Mouse (Mus musculus) limb, embryonic 14.5 days (tissue): ENCODE data around the gene Traf1. TPM values are rescaled to one million over a fixed set of nuclear protein-coding genes. Genes with fewer than 3 reads are reported as not detected.
A peak's percentile ranks its signal among the peaks of the same experiment; 100 is the strongest.

Experiments
- ATAC-seq: fragments of 200-750 bp; cut with Nextera tagmentation; 2 replicates; pipeline ENCODE4 v1.8.0; 2017; ENCODE audit warnings: low read depth, moderate number of reproducible peaks, moderate TSS enrichment; ENCODE audit not compliant: low FRiP score
- DNase-seq: peaks from one replicate; pipeline ENCODE4 v3.0.0-alpha.2; 2015; ENCODE audit warnings: low spot score
- H3K27ac ChIP-seq: fragments of 300-500 bp; sonication (generic); replicated peaks from 2 replicates; pipeline ENCODE4 v1.5.1; 2014; ENCODE audit warnings: low read depth, mild to moderate bottlenecking, low read length, moderate library complexity, mixed read lengths
- H3K27me3 ChIP-seq: fragments of 300-500 bp; sonication (generic); 2 replicates; pipeline ENCODE4 v1.6.1; 2014; ENCODE audit warnings: low read length, mixed read lengths; ENCODE audit not compliant: control insufficient read depth, insufficient read depth
- H3K36me3 ChIP-seq: fragments of 300-500 bp; sonication (generic); 2 replicates; pipeline ENCODE4 v1.6.1; 2014; ENCODE audit warnings: mild to moderate bottlenecking, low read length, moderate library complexity, mixed read lengths; ENCODE audit not compliant: control insufficient read depth, insufficient read depth
- H3K4me1 ChIP-seq: fragments of 300-500 bp; sonication (generic); 2 replicates; pipeline ENCODE4 v1.6.1; 2014; ENCODE audit warnings: antibody characterized with exemption, low read length, mixed read lengths; ENCODE audit not compliant: control insufficient read depth, insufficient read depth
- H3K4me2 ChIP-seq: fragments of 300-500 bp; sonication (generic); replicated peaks from 2 replicates; pipeline ENCODE4 v1.6.1; 2014; ENCODE audit warnings: low read depth, mild to moderate bottlenecking, low read length, moderate library complexity; ENCODE audit not compliant: severe bottlenecking
- H3K4me3 ChIP-seq: fragments of 300-500 bp; sonication (generic); replicated peaks from 2 replicates; pipeline ENCODE4 v1.5.1; 2014; ENCODE audit warnings: low read length
- H3K9ac ChIP-seq: fragments of 300-500 bp; sonication (generic); 2 replicates; pipeline ENCODE4 v1.6.1; 2014; ENCODE audit warnings: mild to moderate bottlenecking, low read depth, low read length, moderate library complexity; ENCODE audit not compliant: severe bottlenecking
- H3K9me3 ChIP-seq: fragments of 300-500 bp; sonication (generic); 2 replicates; pipeline ENCODE4 v1.6.1; 2016; ENCODE audit warnings: low read length; ENCODE audit not compliant: control insufficient read depth
- POLR2A ChIP-seq: fragments of 200-500 bp; IDR thresholded peaks from 2 replicates; pipeline ENCODE4 v1.8.0; 2012; ENCODE audit warnings: inconsistent platforms, mild to moderate bottlenecking, moderate library complexity, borderline replicate concordance; ENCODE audit not compliant: insufficient read depth, insufficient read length; ENCODE audit errors: extremely low read depth
- WGBS: fragments of 180-500 bp; shearing (Covaris S2); extraction: QIAGEN DNeasy Blood & Tissue Kit; methylation state at CpG from one replicate; pipeline ENCODE4 v1.1.7; 2014; 5-methylcytosine and 5-hydroxymethylcytosine counted together
- polyA plus RNA-seq, 2 experiments: library from polyadenylated mRNA; depleted of rRNA in 1 of 2; stranded (reverse) in 1 of 2; unstranded in 1 of 2; fragments of >200 nt; fragmentation: Nextera tagmentation in 1 of 2; extraction: Ambion mirVana in 1 of 2; gene quantifications; 2 replicates each; pipeline versions ENCODE4 v1.2.1 to v1.2.3; 2012 to 2014

The Traf1 gene
- polyA plus RNA-seq, 2 experiments: 4.0 to 5.1 TPM

DNA sequence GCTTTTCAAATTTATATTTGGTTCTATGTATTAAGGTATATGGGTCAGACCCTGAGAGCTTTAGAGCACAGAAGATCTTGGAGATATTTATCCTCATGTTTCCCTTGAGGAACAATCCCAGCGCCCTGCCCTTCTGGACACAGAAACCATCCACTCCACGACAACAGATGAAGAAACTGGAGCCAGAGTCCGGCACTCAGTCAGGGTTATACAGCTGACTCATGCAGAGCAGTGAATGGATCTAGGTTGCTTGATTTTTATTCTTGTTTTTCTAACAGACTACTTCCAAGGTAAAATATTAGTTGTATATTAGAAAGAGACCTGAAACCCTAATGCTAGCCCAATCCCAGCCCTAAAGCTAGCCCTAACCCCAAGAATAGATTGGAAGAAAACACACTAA is 30.4 kb upstream of the Traf1 start:
- DNase-seq (no peak), ATAC-seq (no peak)
- Histone ChIP-seq H3K36me3 (no peaks in the 10 kb centered on the region), H3K27ac (no peak overlapping the region), H3K9ac (no peak overlapping the region), H3K4me2 (no peak overlapping the region), H3K4me3 (no peak overlapping the region), H3K4me1 (peaks cover 13% of the 10 kb centered on the region), H3K9me3 (no peaks in the 10 kb centered on the region), H3K27me3 (no peaks in the 10 kb centered on the region)
- TF ChIP-seq POLR2A: no peak
- WGBS: 83% methylated on average over 3 of the region's 3 CpGs

GRCm38 (mm10) chr2:34989749-34990148 is 28.2 kb upstream of the Traf1 start:
- H3K27ac ChIP-seq: no peak overlapping the region
- H3K4me2 ChIP-seq: no peak overlapping the region
- no peak overlapping the region for H3K9ac ChIP-seq
- ATAC-seq: no peak
- TF ChIP-seq POLR2A: no peak
- no peak overlapping the region for H3K4me3 ChIP-seq
- WGBS: 43% methylated on average over 1 of the region's 1 CpGs
- no peaks in the 10 kb centered on the region for H3K9me3 ChIP-seq
- peaks cover 13% of the 10 kb centered on the region for H3K4me1 ChIP-seq
- no peak for DNase-seq
- no peaks in the 10 kb centered on the region for H3K36me3 ChIP-seq
- no peaks in the 10 kb centered on the region for H3K27me3 ChIP-seq

- no peaks in the 10 kb centered on the region for H3K27me3 ChIP-seq
- TF ChIP-seq POLR2A: no peak
- no peaks in the 10 kb centered on the region for H3K9me3 ChIP-seq
- H3K36me3 ChIP-seq: no peaks in the 10 kb centered on the region
- 56% methylated on average over 1 of the region's 1 CpGs for WGBS
- H3K4me1 ChIP-seq: peaks cover 12% of the 10 kb centered on the region
- H3K4me2 ChIP-seq: no peak overlapping the region
- ATAC-seq (no peak), DNase-seq (no peak)
- no peak overlapping the region for H3K4me3 ChIP-seq
- no peak overlapping the region for H3K9ac ChIP-seq
- no peak overlapping the region for H3K27ac ChIP-seq
These were observed 26.0 kb upstream of the Traf1 start for GRCm38 (mm10) chr2:34987595-34987994.

- H3K9ac ChIP-seq: no peak overlapping the region
- H3K4me3 ChIP-seq: no peak overlapping the region
- DNase-seq (no peak), ATAC-seq (no peak)
- H3K27ac ChIP-seq: no peak overlapping the region
- no peaks in the 10 kb centered on the region for H3K27me3 ChIP-seq
- 80% methylated on average over 8 of the region's 8 CpGs for WGBS
- no peaks in the 10 kb centered on the region for H3K36me3 ChIP-seq
- no peak for TF ChIP-seq POLR2A
- no peak overlapping the region for H3K4me2 ChIP-seq
- no peaks in the 10 kb centered on the region for H3K9me3 ChIP-seq
- H3K4me1 ChIP-seq: peaks cover 25% of the 10 kb centered on the region
These were observed 23.3 kb upstream of the Traf1 start for GRCm38 (mm10) chr2:34984885-34985284.

GRCm38 (mm10) chr2:34982906-34983698 is 21.5 kb upstream of the Traf1 start:
- no peak for TF ChIP-seq POLR2A
- peak overlapping the region; percentile 63 for H3K27ac ChIP-seq
- H3K9ac ChIP-seq: no peak overlapping the region
- H3K4me1 ChIP-seq: peaks cover 25% of the 10 kb centered on the region
- no peak overlapping the region for H3K4me3 ChIP-seq
- ATAC-seq (peak; percentile 84), DNase-seq (peak; percentile 58)
- no peak overlapping the region for H3K4me2 ChIP-seq
- no peaks in the 10 kb centered on the region for H3K27me3 ChIP-seq
- 30% methylated on average over 11 of the region's 11 CpGs for WGBS
- no peaks in the 10 kb centered on the region for H3K36me3 ChIP-seq
- no peaks in the 10 kb centered on the region for H3K9me3 ChIP-seq
